Mouse (Mus musculus): Measurements from ENCODE around the gene Hdac4. TPM values are rescaled to one million over a fixed set of nuclear protein-coding genes. Genes with fewer than 3 reads are reported as not detected.

The Hdac4 gene
- polyA plus RNA-seq, 1 experiment: 21.2 TPM

- peaks cover 3% of the 10 kb centered on the region for H3K79me2 ChIP-seq (ENCODE audit: control insufficient read depth, insufficient read depth)
- no peak for TF ChIP-seq POLR2A (IDR thresholded peaks at IDR 0.05; ENCODE audit: insufficient read length, low read depth)
- TF ChIP-seq SRF (IDR thresholded peaks at IDR 0.05; ENCODE audit: control insufficient read depth, insufficient read length, low read depth): no peak
- H3K4me3 ChIP-seq: no peak overlapping the region
- H3ac ChIP-seq (ENCODE audit: control insufficient read depth, insufficient read length): no peak overlapping the region
- no peaks in the 10 kb centered on the region for H3K27me3 ChIP-seq (ENCODE audit: control insufficient read depth, insufficient read depth, insufficient read length)
- H3K36me3 ChIP-seq (ENCODE audit: control insufficient read depth, insufficient read depth): peaks cover 32% of the 10 kb centered on the region
- H3K4me2 ChIP-seq (ENCODE audit: low read depth): no peak overlapping the region
Observed at GRCm38 (mm10) chr1:92000226-92000625, 195.3 kb downstream of the Hdac4 start.

GRCm38 (mm10) chr1:91993658-91994165 lies 201.8 kb downstream of the Hdac4 start:
- TF ChIP-seq POLR2AphosphoS2 (IDR thresholded peaks at IDR 0.05; ENCODE audit: insufficient read length, low read depth): no peak
- TF ChIP-seq USF1 (IDR thresholded peaks at IDR 0.05; ENCODE audit: low read depth): no peak
- no peak for TF ChIP-seq CEBPB (IDR thresholded peaks at IDR 0.05; ENCODE audit: insufficient read depth, poor library complexity, severe bottlenecking)
- TF ChIP-seq MYOG (IDR thresholded peaks at IDR 0.05; ENCODE audit: control insufficient read depth in 1 of 3, insufficient read depth in 1 of 3, insufficient read length in 2 of 3, low read depth in 2 of 3): no peak
- no peak for TF ChIP-seq MYOD1 (IDR thresholded peaks at IDR 0.05; ENCODE audit: control insufficient read depth in 1 of 3, insufficient read length in 2 of 3, low read depth in 2 of 3)
- TF ChIP-seq MAX (IDR thresholded peaks at IDR 0.05; ENCODE audit: low read depth): no peak
- TF ChIP-seq SRF (IDR thresholded peaks at IDR 0.05; ENCODE audit: control insufficient read depth, insufficient read length, low read depth): no peak
- TF ChIP-seq REST (IDR thresholded peaks at IDR 0.05; ENCODE audit: insufficient read depth, insufficient read length): no peak
- TF ChIP-seq TCF12 (IDR thresholded peaks at IDR 0.05; ENCODE audit: insufficient read depth, poor library complexity, severe bottlenecking): no peak
- TF ChIP-seq E2F4 (IDR thresholded peaks at IDR 0.05; ENCODE audit: insufficient read depth): no peak
- TF ChIP-seq TCF3 (IDR thresholded peaks at IDR 0.05; ENCODE audit: insufficient read length, low read depth): no peak
- TF ChIP-seq POLR2A (IDR thresholded peaks at IDR 0.05; ENCODE audit: insufficient read length, low read depth): no peak
- peaks cover 54% of the 10 kb centered on the region for H3K36me3 ChIP-seq (ENCODE audit: control insufficient read depth, insufficient read depth)

GRCm38 (mm10) chr1:91992652-91993051 lies 202.8 kb downstream of the Hdac4 start:
- Histone ChIP-seq H3K36me3 (ENCODE audit: control insufficient read depth, insufficient read depth) (peaks cover 60% of the 10 kb centered on the region), H3K4me2 (ENCODE audit: low read depth) (no peak overlapping the region), H3K79me2 (ENCODE audit: control insufficient read depth, insufficient read depth) (no peaks in the 10 kb centered on the region), H3ac (ENCODE audit: control insufficient read depth, insufficient read length) (no peak overlapping the region), H3K4me3 (no peak overlapping the region), H3K27me3 (ENCODE audit: control insufficient read depth, insufficient read depth, insufficient read length) (no peaks in the 10 kb centered on the region)
- TF ChIP-seq MAX (IDR thresholded peaks at IDR 0.05; ENCODE audit: low read depth) (no peak), MYOG (IDR thresholded peaks at IDR 0.05; ENCODE audit: control insufficient read depth in 1 of 3, insufficient read depth in 1 of 3, insufficient read length in 2 of 3, low read depth in 2 of 3) (no peak), E2F4 (IDR thresholded peaks at IDR 0.05; ENCODE audit: insufficient read depth) (no peak), POLR2AphosphoS2 (IDR thresholded peaks at IDR 0.05; ENCODE audit: insufficient read length, low read depth) (no peak), MYOD1 (IDR thresholded peaks at IDR 0.05; ENCODE audit: control insufficient read depth in 1 of 3, insufficient read length in 2 of 3, low read depth in 2 of 3) (no peak), CEBPB (IDR thresholded peaks at IDR 0.05; ENCODE audit: insufficient read depth, poor library complexity, severe bottlenecking) (no peak), REST (IDR thresholded peaks at IDR 0.05; ENCODE audit: insufficient read depth, insufficient read length) (no peak), SRF (IDR thresholded peaks at IDR 0.05; ENCODE audit: control insufficient read depth, insufficient read length, low read depth) (no peak), TCF3 (IDR thresholded peaks at IDR 0.05; ENCODE audit: insufficient read length, low read depth) (no peak), TCF12 (IDR thresholded peaks at IDR 0.05; ENCODE audit: insufficient read depth, poor library complexity, severe bottlenecking) (no peak), POLR2A (IDR thresholded peaks at IDR 0.05; ENCODE audit: insufficient read length, low read depth) (no peak), USF1 (IDR thresholded peaks at IDR 0.05; ENCODE audit: low read depth) (no peak)

More at GRCm38 (mm10) chr1:91993658-91994165, 201.8 kb downstream of the Hdac4 start:
- Histone ChIP-seq H3K79me2 (ENCODE audit: control insufficient read depth, insufficient read depth) (no peaks in the 10 kb centered on the region), H3K4me2 (ENCODE audit: low read depth) (no peak overlapping the region), H3ac (ENCODE audit: control insufficient read depth, insufficient read length) (no peak overlapping the region), H3K27me3 (ENCODE audit: control insufficient read depth, insufficient read depth, insufficient read length) (no peaks in the 10 kb centered on the region), H3K4me3 (no peak overlapping the region)

GRCm38 (mm10) chr1:91991597-91991996 lies 203.9 kb downstream of the Hdac4 start:
- H3K36me3 ChIP-seq (ENCODE audit: control insufficient read depth, insufficient read depth): peaks cover 57% of the 10 kb centered on the region

More at GRCm38 (mm10) chr1:91991597-91991996, 203.9 kb downstream of the Hdac4 start:
- no peaks in the 10 kb centered on the region for H3K27me3 ChIP-seq (ENCODE audit: control insufficient read depth, insufficient read depth, insufficient read length)
- H3K4me3 ChIP-seq: no peak overlapping the region
- H3K4me2 ChIP-seq (ENCODE audit: low read depth): no peak overlapping the region
- TF ChIP-seq POLR2AphosphoS2 (IDR thresholded peaks at IDR 0.05; ENCODE audit: insufficient read length, low read depth) (no peak), SRF (IDR thresholded peaks at IDR 0.05; ENCODE audit: control insufficient read depth, insufficient read length, low read depth) (no peak), E2F4 (IDR thresholded peaks at IDR 0.05; ENCODE audit: insufficient read depth) (no peak), REST (IDR thresholded peaks at IDR 0.05; ENCODE audit: insufficient read depth, insufficient read length) (no peak), POLR2A (IDR thresholded peaks at IDR 0.05; ENCODE audit: insufficient read length, low read depth) (no peak), USF1 (IDR thresholded peaks at IDR 0.05; ENCODE audit: low read depth) (no peak), MAX (IDR thresholded peaks at IDR 0.05; ENCODE audit: low read depth) (no peak), TCF12 (IDR thresholded peaks at IDR 0.05; ENCODE audit: insufficient read depth, poor library complexity, severe bottlenecking) (no peak), TCF3 (IDR thresholded peaks at IDR 0.05; ENCODE audit: insufficient read length, low read depth) (no peak), MYOD1 (IDR thresholded peaks at IDR 0.05; ENCODE audit: control insufficient read depth in 1 of 3, insufficient read length in 2 of 3, low read depth in 2 of 3) (no peak), CEBPB (IDR thresholded peaks at IDR 0.05; ENCODE audit: insufficient read depth, poor library complexity, severe bottlenecking) (no peak), MYOG (IDR thresholded peaks at IDR 0.05; ENCODE audit: control insufficient read depth in 1 of 3, insufficient read depth in 1 of 3, insufficient read length in 2 of 3, low read depth in 2 of 3) (no peak)
- no peaks in the 10 kb centered on the region for H3K79me2 ChIP-seq (ENCODE audit: control insufficient read depth, insufficient read depth)
- H3ac ChIP-seq (ENCODE audit: control insufficient read depth, insufficient read length): no peak overlapping the region

Measured in myocyte (in vitro differentiated cells).